Mouse (Mus musculus): ENCODE measurements around the gene Plekhd1. TPM values are rescaled to one million over a fixed set of nuclear protein-coding genes. Genes with fewer than 3 reads are reported as not detected.

Plekhd1 gene
- total RNA-seq (2021): not detected
- long read RNA-seq, experiment 1: 0 reads
- long read RNA-seq, experiment 2: 0 reads

- no peak for DNase-seq (ENCODE audit: low spot score in 2 of 2)
These were observed at the start of gene Plekhd1 for GRCm38 (mm10) chr12:80692269-80692972. Gene Plekhd1 (plus strand): TSS chr12:80692591.

GRCm38 (mm10) chr12:80642725-80643692 lies 49.4 kb upstream of the Plekhd1 start:
- DNase-seq (ENCODE audit: low spot score in 2 of 2): peak; percentile 48 to 64

GRCm38 (mm10) chr12:80643693-80644505 lies 48.5 kb upstream of the Plekhd1 start, which contains the start of the genes Slc39a9 and Erh:
Gene Slc39a9 (plus strand): TSS chr12:80643883.
Gene Erh (minus strand): TSS chr12:80644341.
- DNase-seq (ENCODE audit: low spot score in 2 of 2): peak; percentile 88 to 91

GRCm38 (mm10) chr12:80644506-80644868 lies 47.9 kb upstream of the Plekhd1 start:
- peak in 1 of 2 experiments; percentile 23 for DNase-seq (ENCODE audit: low spot score in 2 of 2)

GRCm38 (mm10) chr12:80646377-80646776 lies 46.0 kb upstream of the Plekhd1 start:
- DNase-seq (ENCODE audit: low spot score in 2 of 2): no peak

GRCm38 (mm10) chr12:80653951-80654658 lies 38.3 kb upstream of the Plekhd1 start:
- DNase-seq (ENCODE audit: low spot score in 2 of 2): no peak

- DNase-seq (ENCODE audit: low spot score in 2 of 2): no peak
These were observed 37.7 kb upstream of the Plekhd1 start for GRCm38 (mm10) chr12:80654659-80655025.

- no peak for DNase-seq (ENCODE audit: low spot score in 2 of 2)
These were observed 33.7 kb upstream of the Plekhd1 start for GRCm38 (mm10) chr12:80658661-80659060.

- DNase-seq (ENCODE audit: low spot score in 2 of 2): no peak
These were observed 30.1 kb upstream of the Plekhd1 start for GRCm38 (mm10) chr12:80662322-80662721.

- DNase-seq (ENCODE audit: low spot score in 2 of 2): no peak
These were observed 28.5 kb upstream of the Plekhd1 start for GRCm38 (mm10) chr12:80663935-80664334.

- DNase-seq (ENCODE audit: low spot score in 2 of 2): no peak
These were observed 24.0 kb upstream of the Plekhd1 start for GRCm38 (mm10) chr12:80668391-80668790.

GRCm38 (mm10) chr12:80673170-80673569 lies 19.2 kb upstream of the Plekhd1 start:
- peak; percentile 34 to 40 for DNase-seq (ENCODE audit: low spot score in 2 of 2)

- DNase-seq (ENCODE audit: low spot score in 2 of 2): no peak
These were observed 11.1 kb upstream of the Plekhd1 start for GRCm38 (mm10) chr12:80681340-80681739.

GRCm38 (mm10) chr12:80683554-80683953 lies 8.8 kb upstream of the Plekhd1 start:
- DNase-seq (ENCODE audit: low spot score in 2 of 2): no peak

- no peak for DNase-seq (ENCODE audit: low spot score in 2 of 2)
These were observed 8.1 kb upstream of the Plekhd1 start for GRCm38 (mm10) chr12:80684316-80684715.

- peak; percentile 25 to 26 for DNase-seq (ENCODE audit: low spot score in 2 of 2)
These were observed 4.6 kb upstream of the Plekhd1 start for GRCm38 (mm10) chr12:80687788-80688211.

GRCm38 (mm10) chr12:80689696-80690095 lies 2.7 kb upstream of the Plekhd1 start:
- DNase-seq (ENCODE audit: low spot score in 2 of 2): no peak

GRCm38 (mm10) chr12:80691671-80692091 lies 710 bp upstream of the Plekhd1 start:
- DNase-seq (ENCODE audit: low spot score in 2 of 2): no peak

GRCm38 (mm10) chr12:80693700-80694099 lies 1.3 kb downstream of the Plekhd1 start:
- DNase-seq (ENCODE audit: low spot score in 2 of 2): no peak

GRCm38 (mm10) chr12:80695004-80695403 lies 2.6 kb downstream of the Plekhd1 start:
- DNase-seq (ENCODE audit: low spot score in 2 of 2): no peak

Measured in adrenal gland, adult 18-20 months (tissue).